17 mouse cellular contexts compared by ENCODE assay signal in genomic region chr6:92726121-92726520, GRCm38 (mm10). TPM values are rescaled to one million over a fixed set of nuclear protein-coding genes. Genes with fewer than 3 reads are reported as not detected.
DNase-seq lines count a peak whose midpoint lies in the region; ATAC-seq and TF ChIP-seq lines count a peak whose summit lies in the region.
"Had no signal": no experiment of that assay in that cellular context is flagged by ENCODE, and none has a peak within 500 bp of the region (broad histone marks: within the 10 kb centered on the region; RNA-seq: fewer than 3 reads in every experiment).

No protein-coding gene starts in this region.

- intact Hi-C loops in gastrocnemius, postnatal 14 days (cut with DNase I; ENCODE audit: low total_unique reads) = no loop called here

- peaks cover 40% of the 10 kb centered on the region for H3K4me1 ChIP-seq in neural tube, embryonic 13.5 days (replicated peaks)
- H3K4me1 ChIP-seq in neural tube, embryonic 15.5 days = peaks cover 27% of the 10 kb centered on the region

- H3K9me3 ChIP-seq in neural tube, embryonic 13.5 days = no peaks in the 10 kb centered on the region
- H3K9me3 ChIP-seq in neural tube, embryonic 15.5 days (replicated peaks) = no peaks in the 10 kb centered on the region
- H3K9me3 ChIP-seq: embryonic facial prominence, embryonic 15.5 days; forebrain, embryonic 10.5 days; neural tube, embryonic 12.5 days had no signal

- H3K27ac ChIP-seq in neural tube, embryonic 13.5 days (replicated peaks) = peak overlapping the region; percentile 33; the same call in 1 of the 2 replicates
- H3K27ac ChIP-seq in neural tube, embryonic 15.5 days (replicated peaks) = no peak overlapping the region
- no peak overlapping the region for H3K27ac ChIP-seq in layer of hippocampus, adult 2 months
- H3K27ac ChIP-seq: embryonic facial prominence, embryonic 15.5 days; forebrain, embryonic 10.5 days; heart, adult 2 months; neural tube, embryonic 12.5 days had no signal

- H3K36me3 ChIP-seq in neural tube, embryonic 13.5 days = no peaks in the 10 kb centered on the region
- no peaks in the 10 kb centered on the region for H3K36me3 ChIP-seq in neural tube, embryonic 15.5 days
- H3K36me3 ChIP-seq: embryonic facial prominence, embryonic 15.5 days; forebrain, embryonic 10.5 days; neural tube, embryonic 12.5 days had no signal

- 80% methylated on average over 5 of the region's 5 CpGs for WGBS in neural tube, embryonic 13.5 days
- WGBS in neural tube, embryonic 15.5 days = 81% methylated on average over 5 of the region's 5 CpGs

- no peak for TF ChIP-seq CTCF in layer of hippocampus, adult 2 months (conservative IDR thresholded peaks at IDR 0.05)

- no peak overlapping the region for H3K4me3 ChIP-seq in neural tube, embryonic 13.5 days
- H3K4me3 ChIP-seq in neural tube, embryonic 15.5 days (replicated peaks) = no peak overlapping the region
- no peak overlapping the region for H3K4me3 ChIP-seq in layer of hippocampus, adult 2 months
- H3K4me3 ChIP-seq: embryonic facial prominence, embryonic 15.5 days; forebrain, embryonic 10.5 days; heart, adult 2 months; neural tube, embryonic 12.5 days had no signal

- no peaks in the 10 kb centered on the region for H3K27me3 ChIP-seq in neural tube, embryonic 13.5 days
- H3K27me3 ChIP-seq in neural tube, embryonic 15.5 days (replicated peaks) = no peaks in the 10 kb centered on the region
- H3K27me3 ChIP-seq: embryonic facial prominence, embryonic 15.5 days; neural tube, embryonic 12.5 days had no signal

- H3K9ac ChIP-seq in neural tube, embryonic 13.5 days = no peak overlapping the region
- H3K9ac ChIP-seq in neural tube, embryonic 15.5 days (replicated peaks) = no peak overlapping the region
- H3K9ac ChIP-seq: embryonic facial prominence, embryonic 15.5 days; lung, embryonic 14.5 days; neural tube, embryonic 12.5 days had no signal

- peak; percentile 19 for DNase-seq in gastrocnemius, postnatal 14 days
- DNase-seq in gastrocnemius, postnatal 4 days (ENCODE audit: low spot score in 2 of 2) = no peak
- peak; percentile 13 to 32 for DNase-seq in kidney, adult 8-10 months
- no peak for DNase-seq in kidney, postnatal 4 days
- DNase-seq in layer of hippocampus, adult 2 months (ENCODE audit: low spot score in 2 of 2) = no peak
- DNase-seq: adrenal gland, adult 2 months; cerebellum, adult 9-11 months; liver; lung, embryonic 14.5 days; thymus, postnatal 36 days had no signal

- ATAC-seq in neural tube, embryonic 13.5 days (ENCODE audit: low read depth) = no peak
- no peak for ATAC-seq in neural tube, embryonic 15.5 days (ENCODE audit: low FRiP score)

- no peak overlapping the region for H3K4me2 ChIP-seq in neural tube, embryonic 13.5 days
- no peak overlapping the region for H3K4me2 ChIP-seq in neural tube, embryonic 15.5 days
- H3K4me2 ChIP-seq: embryonic facial prominence, embryonic 15.5 days; lung, embryonic 14.5 days; neural tube, embryonic 12.5 days had no signal

RNA-seq across cellular contexts. Expression of gene Prickle2, which starts 20.2 kb away (rescaled TPM):
- 1 to 10 TPM; 4.0 to 4.3 TPM for total RNA-seq in gastrocnemius, postnatal 14 days (2021)
- total RNA-seq in gastrocnemius, postnatal 4 days (2021) = 10 to 100 TPM; 11.4 to 12.7 TPM
- 12.3 and 13.8 TPM in 2 replicates for polyA plus RNA-seq in neural tube, embryonic 13.5 days (2015; fragmentation: Nextera tagmentation; extraction: Ambion mirVana)
- polyA plus RNA-seq in neural tube, embryonic 15.5 days (2015; fragmentation: Nextera tagmentation; extraction: Ambion mirVana) = 15.8 and 17.0 TPM in 2 replicates
- 100 to 1,000 TPM; 208 to 212 TPM for total RNA-seq in layer of hippocampus, adult 2 months (2021)
- total RNA-seq: megakaryocyte-erythroid progenitor cell, adult 5-6 weeks had no signal

Comparison
In these comparisons a context has a peak if more than half of its experiments do, and no peak if none do; other contexts are left out.
1. DNase-seq: peak in gastrocnemius, postnatal 14 days (single experiment) and kidney, adult 8-10 months (2 of 2); none in gastrocnemius, postnatal 4 days (0 of 2), kidney, postnatal 4 days (0 of 2) and layer of hippocampus, adult 2 months (0 of 2).
2. RNA of gene Prickle2, which starts 20.2 kb away (total RNA-seq): 208 to 212 TPM in layer of hippocampus, adult 2 months; 11.4 to 12.7 TPM in gastrocnemius, postnatal 4 days and 4.0 to 4.3 TPM in gastrocnemius, postnatal 14 days; every median in the first group is over 10 times any median in the second.